Mouse (Mus musculus) CH12.LX (cell line): ENCODE measurements around the gene Max. TPM values are rescaled to one million over a fixed set of nuclear protein-coding genes. Genes with fewer than 3 reads are reported as not detected.

Source experiments
- DNase-seq: peaks from one replicate; pipeline ENCODE4 v3.0.0-alpha.2; 2013; ENCODE audit errors: extremely low read depth
- H3K27ac ChIP-seq: 2 replicates; pipeline ENCODE4 v1.5.1; 2012; ENCODE audit warnings: low read depth, mild to moderate bottlenecking, control low read depth, moderate library complexity; ENCODE audit not compliant: insufficient read depth
- H3K27me3 ChIP-seq: replicated peaks from 2 replicates; pipeline ENCODE3; 2012; ENCODE audit warnings: inconsistent platforms
- H3K36me3 ChIP-seq, 2 experiments: replicated peaks in 1 of 2; 2 replicates each; pipeline versions ENCODE3 to v1.6.1; 2012; ENCODE audit warnings: inconsistent platforms in 1 of 2, low read length in 1 of 2, mild to moderate bottlenecking in 1 of 2, mixed read lengths in 1 of 2, moderate library complexity in 1 of 2; ENCODE audit not compliant: control insufficient read depth in 1 of 2, insufficient read depth in 1 of 2
- H3K4me1 ChIP-seq, 2 experiments: 2 replicates each; pipeline ENCODE4 v1.6.1; 2012; ENCODE audit warnings: inconsistent platforms in 1 of 2, moderate library complexity in 1 of 2; ENCODE audit not compliant: insufficient read depth in 2 of 2, control insufficient read depth in 1 of 2
- H3K4me2 ChIP-seq: 2 replicates; pipeline ENCODE4 v1.6.1; 2012; ENCODE audit warnings: low read depth, mild to moderate bottlenecking, control low read depth; ENCODE audit not compliant: poor library complexity, insufficient read depth, severe bottlenecking
- H3K4me3 ChIP-seq, 3 experiments: fragments of 150-350 bp in 1 of 3; sonication (generic) in 1 of 3; replicated peaks in 1 of 3; 2 replicates each; pipeline versions ENCODE3 to v1.5.1; 2011 to 2012; ENCODE audit warnings: low read depth in 2 of 3, low read length in 2 of 3, mild to moderate bottlenecking in 2 of 3, moderate library complexity in 2 of 3, control low read depth in 1 of 3, improper control_type of control experiment in 1 of 3, inconsistent platforms in 1 of 3, mixed read lengths in 1 of 3; ENCODE audit not compliant: poor library complexity in 1 of 3
- H3K79me2 ChIP-seq: replicated peaks from 2 replicates; pipeline ENCODE4 v1.6.1; 2012; ENCODE audit warnings: mild to moderate bottlenecking, moderate library complexity; ENCODE audit not compliant: control insufficient read depth, poor library complexity, insufficient read depth, severe bottlenecking; ENCODE audit errors: extremely low read depth
- H3K9ac ChIP-seq: 2 replicates; pipeline ENCODE4 v1.6.1; 2012; ENCODE audit warnings: low read depth, mild to moderate bottlenecking, control low read depth, moderate library complexity; ENCODE audit not compliant: insufficient read depth
- H3K9me3 ChIP-seq: replicated peaks from 2 replicates; pipeline ENCODE3; 2012; ENCODE audit warnings: low read length, inconsistent platforms, mixed read lengths
- BHLHE40 ChIP-seq: IDR thresholded peaks from 2 replicates; pipeline ENCODE4 v1.6.1; 2011; ENCODE audit warnings: mild to moderate bottlenecking, low read depth, low read length, improper control_type of control experiment
- CTCF ChIP-seq, 2 experiments: IDR thresholded peaks in 1 of 2; conservative IDR thresholded peaks in 1 of 2; 2 replicates each; pipeline ENCODE4 v1.5.1; 2011 to 2012; ENCODE audit warnings: low read depth in 2 of 2, low read length in 2 of 2, improper control_type of control experiment in 1 of 2, inconsistent platforms in 1 of 2, mild to moderate bottlenecking in 1 of 2, moderate library complexity in 1 of 2
- EP300 ChIP-seq: IDR thresholded peaks from 2 replicates; pipeline ENCODE4 v1.6.1; 2011; ENCODE audit warnings: low read length, improper control_type of control experiment
- ETS1 ChIP-seq: conservative IDR thresholded peaks from 2 replicates; pipeline ENCODE4 v1.6.1; 2012; ENCODE audit warnings: low read depth, mild to moderate bottlenecking, inconsistent platforms, low read length, improper control_type of control experiment, moderate library complexity
- GABPA ChIP-seq: IDR thresholded peaks from 2 replicates; pipeline ENCODE4 v1.6.1; 2012; ENCODE audit warnings: low read depth, low read length, improper control_type of control experiment, inconsistent platforms; ENCODE audit not compliant: insufficient replicate concordance
- JUN ChIP-seq: IDR thresholded peaks from 2 replicates; pipeline ENCODE4 v1.6.1; 2011; ENCODE audit warnings: low read depth, mild to moderate bottlenecking, low read length, improper control_type of control experiment, moderate library complexity; ENCODE audit not compliant: insufficient read depth
- JUND ChIP-seq: conservative IDR thresholded peaks from 2 replicates; pipeline ENCODE4 v1.6.1; 2011; ENCODE audit warnings: low read depth, low read length, improper control_type of control experiment
- KAT2A ChIP-seq: IDR thresholded peaks from 2 replicates; pipeline ENCODE4 v1.6.1; 2012; ENCODE audit warnings: low read length, improper control_type of control experiment, inconsistent platforms; ENCODE audit not compliant: insufficient replicate concordance
- MAFK ChIP-seq: IDR thresholded peaks from 2 replicates; pipeline ENCODE4 v1.6.1; 2011; ENCODE audit warnings: low read length, improper control_type of control experiment; ENCODE audit not compliant: insufficient replicate concordance
- MAX ChIP-seq: IDR thresholded peaks from 2 replicates; pipeline ENCODE4 v1.6.1; 2011; ENCODE audit warnings: low read length, improper control_type of control experiment
- MXI1 ChIP-seq: IDR thresholded peaks from 2 replicates; pipeline ENCODE4 v1.6.1; 2011; ENCODE audit warnings: mild to moderate bottlenecking, low read depth, low read length, improper control_type of control experiment
- MYC ChIP-seq: IDR thresholded peaks from 2 replicates; pipeline ENCODE4 v1.6.1; 2011; ENCODE audit warnings: low read depth, mild to moderate bottlenecking, improper control_type of control experiment, low read length
- NRF1 ChIP-seq: IDR thresholded peaks from 2 replicates; pipeline ENCODE4 v1.6.1; 2014; ENCODE audit warnings: low read depth, mild to moderate bottlenecking, inconsistent platforms, low read length, improper control_type of control experiment, moderate library complexity
- PAX5 ChIP-seq: IDR thresholded peaks from 2 replicates; pipeline ENCODE4 v1.6.1; 2012; ENCODE audit warnings: low read length, inconsistent platforms, mixed read lengths
- RAD21 ChIP-seq: IDR thresholded peaks from 2 replicates; pipeline ENCODE4 v1.6.1; 2011; ENCODE audit warnings: low read depth, mild to moderate bottlenecking, low read length, improper control_type of control experiment, moderate library complexity
- SIN3A ChIP-seq: IDR thresholded peaks from 2 replicates; pipeline ENCODE4 v1.6.1; 2012; ENCODE audit warnings: low read length, improper control_type of control experiment, inconsistent platforms
- SMC3 ChIP-seq: IDR thresholded peaks from 2 replicates; pipeline ENCODE4 v1.6.1; 2011; ENCODE audit warnings: low read depth, low read length, improper control_type of control experiment
- TCF12 ChIP-seq: IDR thresholded peaks from 2 replicates; pipeline ENCODE4 v1.6.1; 2014; ENCODE audit warnings: low read depth, mild to moderate bottlenecking, inconsistent platforms, low read length, improper control_type of control experiment
- UBTF ChIP-seq: IDR thresholded peaks from 2 replicates; pipeline ENCODE4 v1.6.1; 2012; ENCODE audit warnings: low read depth, mild to moderate bottlenecking, inconsistent platforms, low read length, improper control_type of control experiment, moderate library complexity
- USF1 ChIP-seq: IDR thresholded peaks from 2 replicates; pipeline ENCODE4 v1.6.1; 2014; ENCODE audit warnings: low read depth, mild to moderate bottlenecking, inconsistent platforms, low read length, improper control_type of control experiment
- USF2 ChIP-seq: conservative IDR thresholded peaks from 2 replicates; pipeline ENCODE4 v1.6.1; 2011; ENCODE audit warnings: low read depth, low read length, improper control_type of control experiment
- ZC3H11A ChIP-seq: IDR thresholded peaks from 2 replicates; pipeline ENCODE4 v1.6.1; 2012; ENCODE audit warnings: low read depth, mild to moderate bottlenecking, inconsistent platforms, low read length, improper control_type of control experiment
- ZKSCAN1 ChIP-seq: IDR thresholded peaks from 2 replicates; pipeline ENCODE4 v1.6.1; 2012; ENCODE audit warnings: low read depth, inconsistent platforms, low read length, improper control_type of control experiment, borderline replicate concordance
- ZMIZ1 ChIP-seq: IDR thresholded peaks from 2 replicates; pipeline ENCODE4 v1.6.1; 2012; ENCODE audit warnings: low read depth, mild to moderate bottlenecking, inconsistent platforms, low read length, improper control_type of control experiment
- ZNF384 ChIP-seq: IDR thresholded peaks from 2 replicates; pipeline ENCODE4 v1.6.1; 2012; ENCODE audit warnings: low read depth, low read length, improper control_type of control experiment, inconsistent platforms
- dilution Hi-C: fragments of 300-500 bp; cut with MboI; formaldehyde crosslinking; loops from 2 replicates; pipeline ENCODE4 v1.14.3; 2020; ENCODE audit warnings: low sequenced_read_pairs; ENCODE audit not compliant: extremely low pct_unique_long_range_greater_than_20kb, extremely low pct_ligation_motif_present
- in situ Hi-C: fragments of 300-500 bp; cut with MboI; formaldehyde crosslinking; loops from 3 replicates; pipeline ENCODE4 v1.14.3; 2019; ENCODE audit warnings: low sequenced_read_pairs, low pct_ligation_motif_present, low pct_unique_long_range_greater_than_20kb, mixed read lengths
- polyA plus RNA-seq: library from polyadenylated mRNA; unstranded; fragments of >175 nt; gene quantifications from 2 replicates; pipeline ENCODE4 v1.2.1, GENCODE M21; 2012; ENCODE audit warnings: low read depth; ENCODE audit not compliant: insufficient read length
- total RNA-seq, 2 experiments: library from RNA; depleted of rRNA; stranded (reverse); fragments of 300-350 nt in 1 of 2; fragments of >200 nt in 1 of 2; gene quantifications; 2 replicates each; pipeline ENCODE4 v1.2.3; 2012 to 2014

Max gene
- total and polyA plus RNA-seq, 3 experiments, result 23.9 to 128 (median 69.6) TPM

DNA sequence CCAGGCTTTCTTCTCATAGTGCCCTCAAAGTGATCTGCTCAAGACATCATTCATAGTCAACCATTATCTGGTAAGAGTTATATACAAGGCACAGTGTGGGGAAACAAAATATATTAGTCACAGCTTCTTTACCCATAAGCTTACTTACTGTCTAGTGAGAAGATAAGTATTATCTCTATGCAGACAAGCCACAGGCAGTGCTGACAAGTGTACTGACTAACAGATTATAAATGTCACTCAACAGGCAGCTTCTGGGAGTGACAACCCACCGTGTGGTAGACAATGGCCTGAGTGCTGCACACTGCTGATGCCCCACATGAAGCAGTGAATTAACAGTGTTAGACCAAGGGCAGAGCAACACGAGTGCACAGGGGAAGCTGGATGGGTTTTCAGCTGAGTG, 20.5 kb downstream of the Max start:
- in situ Hi-C loops, result no loop called here

DNA sequence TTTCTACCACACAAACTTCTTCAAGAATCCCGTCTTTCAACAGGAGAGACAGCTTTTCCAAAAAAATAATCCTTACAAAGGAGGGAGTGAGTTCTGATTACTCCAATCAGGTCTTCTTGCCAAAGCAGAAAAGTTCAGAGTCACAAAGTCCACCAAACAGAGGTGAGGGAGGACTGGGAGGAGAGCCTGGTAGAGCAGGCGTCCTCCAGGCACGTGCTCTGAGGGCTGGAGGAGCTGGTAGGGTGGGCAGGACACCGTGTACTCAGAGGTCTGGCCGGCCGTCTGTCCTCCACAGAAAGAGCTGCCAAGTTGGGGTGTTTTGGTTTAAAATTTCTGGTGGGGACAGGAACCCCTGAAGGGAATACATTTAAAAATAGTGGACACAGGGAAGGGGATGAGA, 24.0 kb downstream of the Max start:
- dilution Hi-C loops, result no loop called here
- Histone ChIP-seq H3K4me2 (no peak overlapping the region), H3K27me3 (no peaks in the 10 kb centered on the region), H3K36me3 (peaks cover 72 to 93% of the 10 kb centered on the region in 2 experiments), H3K27ac (no peak overlapping the region), H3K79me2 (no peaks in the 10 kb centered on the region; the same call in 1 of the 2 replicates), H3K9me3 (no peaks in the 10 kb centered on the region), H3K4me1 (peaks cover 4 to 39% of the 10 kb centered on the region in 2 experiments; a peak in 3 of 4 replicates), H3K9ac (no peak overlapping the region), H3K4me3 (no peak overlapping the region)
- TF ChIP-seq EP300 (no peak), JUND (no peak), UBTF (no peak), MYC (no peak), NRF1 (no peak), KAT2A (no peak), PAX5 (no peak), ETS1 (no peak), JUN (no peak), ZKSCAN1 (no peak), SMC3 (no peak), SIN3A (no peak), MXI1 (no peak), TCF12 (no peak), BHLHE40 (no peak), CTCF (conservative IDR thresholded peaks at IDR 0.05 in 1 of 2, IDR thresholded peaks at IDR 0.05 in 1 of 2; ENCODE audit: low read depth in 2 of 2, low read length in 2 of 2) (no peak)
- in situ Hi-C loops, result no loop called here
- DNase-seq, result no peak

More for the DNA sequence above, 20.5 kb downstream of the Max start:
- Histone ChIP-seq H3K4me1 (peaks cover 0 to 19% of the 10 kb centered on the region in 2 experiments; a peak in 1 of 4 replicates), H3K9ac (no peak overlapping the region), H3K9me3 (no peaks in the 10 kb centered on the region), H3K27ac (no peak overlapping the region), H3K4me2 (no peak overlapping the region), H3K4me3 (no peak overlapping the region), H3K36me3 (peaks cover 89 to 98% of the 10 kb centered on the region in 2 experiments), H3K27me3 (no peaks in the 10 kb centered on the region), H3K79me2 (peaks cover 9% of the 10 kb centered on the region)
- no peak for TF ChIP-seq MAX
- no peak for TF ChIP-seq ZNF384
- TF ChIP-seq CTCF (conservative IDR thresholded peaks at IDR 0.05 in 1 of 2, IDR thresholded peaks at IDR 0.05 in 1 of 2; ENCODE audit: low read depth in 2 of 2, low read length in 2 of 2), result no peak
- no peak for TF ChIP-seq EP300
- TF ChIP-seq SIN3A, result no peak
- TF ChIP-seq ZMIZ1, result no peak
- TF ChIP-seq USF2, result no peak
- TF ChIP-seq SMC3, result no peak
- TF ChIP-seq KAT2A, result no peak
- TF ChIP-seq USF1, result no peak
- TF ChIP-seq RAD21, result no peak
- TF ChIP-seq GABPA, result no peak
- TF ChIP-seq MXI1, result no peak
- TF ChIP-seq ZKSCAN1, result no peak
- TF ChIP-seq NRF1, result no peak
- TF ChIP-seq MAFK, result no peak
- no peak for TF ChIP-seq ZC3H11A
- DNase-seq, result no peak
- dilution Hi-C loops, result no loop called here
